Mouse (Mus musculus) olfactory bulb, adult 2 months (tissue): ENCODE measurements at regions not wholly inside any gene's neighbourhood (a gene's known extent, or its start where the extent isn't known, plus 50 kb on each side); places are given as distances from the start of the nearest gene placed in this dataset.

Experiments used
- H3K27ac ChIP-seq: fragments of 200-500 bp; 2 replicates; pipeline ENCODE4 v1.5.1; 2012; ENCODE audit warnings: low read depth, low read length; ENCODE audit not compliant: insufficient read depth
- H3K4me1 ChIP-seq: fragments of 200-500 bp; 2 replicates; pipeline ENCODE4 v1.6.1; 2012; ENCODE audit warnings: low read length; ENCODE audit not compliant: control insufficient read depth, insufficient read depth
- H3K4me3 ChIP-seq: fragments of 200-500 bp; 2 replicates; pipeline ENCODE4 v1.5.1; 2012; ENCODE audit warnings: mild to moderate bottlenecking, low read depth, low read length, moderate library complexity; ENCODE audit not compliant: insufficient read depth
- CTCF ChIP-seq: fragments of 200-500 bp; IDR thresholded peaks from 2 replicates; pipeline ENCODE4 v1.5.1; 2012; ENCODE audit warnings: low read depth, mild to moderate bottlenecking, low read length, moderate library complexity; ENCODE audit not compliant: insufficient read depth
- POLR2A ChIP-seq: fragments of 200-500 bp; IDR thresholded peaks from 2 replicates; pipeline ENCODE4 v1.6.1; 2012; ENCODE audit warnings: mild to moderate bottlenecking, low read depth, low read length, moderate library complexity; ENCODE audit not compliant: insufficient read depth
- WGBS: fragments of 180-500 bp; shearing (Covaris S2); methylation state at CpG from one replicate; pipeline ENCODE4 v1.1.7; 2018; 5-methylcytosine and 5-hydroxymethylcytosine counted together

DNA sequence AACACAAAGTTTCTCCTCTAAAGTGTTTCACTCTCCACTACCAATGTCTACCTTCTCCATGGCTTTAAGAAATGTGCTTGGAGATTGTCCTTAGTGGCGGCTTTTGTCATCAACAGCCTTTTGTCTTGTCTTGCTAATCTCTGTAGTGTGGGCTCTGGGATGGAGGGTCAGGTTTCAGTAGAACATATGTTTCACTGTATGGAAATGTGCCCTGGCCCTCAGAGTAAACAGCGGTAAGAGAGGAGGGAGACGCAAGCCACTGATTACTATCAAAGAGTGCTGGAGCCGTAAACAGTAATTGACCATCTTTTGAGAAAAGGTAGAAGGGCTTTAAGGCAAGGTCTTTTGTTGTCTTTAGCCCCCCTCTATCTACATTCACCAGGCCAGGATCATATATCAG is 106.2 kb downstream of the Gm5447 start:
- TF ChIP-seq POLR2A (no peak), CTCF (no peak)
- no peaks in the 10 kb centered on the region for H3K4me1 ChIP-seq
- no peak overlapping the region for H3K27ac ChIP-seq
- WGBS, result 54% methylated on average over 4 of the region's 4 CpGs
- H3K4me3 ChIP-seq, result no peak overlapping the region

GRCm38 (mm10) chr13:31082448-31083140 is 108.6 kb downstream of the Gm5447 start:
- Histone ChIP-seq H3K27ac (no peak overlapping the region), H3K4me1 (no peaks in the 10 kb centered on the region), H3K4me3 (no peak overlapping the region)
- TF ChIP-seq CTCF (no peak), POLR2A (no peak)
- 28% methylated on average over 13 of the region's 13 CpGs for WGBS

DNA sequence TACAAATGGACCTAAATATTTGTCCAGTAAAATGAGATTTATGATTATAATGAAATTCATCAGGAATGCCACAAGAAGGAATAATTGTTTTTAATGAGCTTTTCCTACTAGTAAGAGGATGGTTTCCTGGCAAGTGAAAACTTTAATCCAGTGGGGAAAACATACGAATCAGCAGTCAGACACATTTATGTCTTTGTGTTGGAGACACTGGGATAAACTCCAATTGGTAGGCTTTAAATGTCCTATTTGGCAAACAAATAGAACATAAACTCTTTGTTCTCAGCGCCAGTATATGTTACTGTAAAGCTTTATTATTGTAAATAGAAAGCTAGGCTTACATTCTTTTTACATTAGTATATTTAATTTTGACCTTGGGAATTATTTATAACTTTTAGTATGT is 127.0 kb downstream of the Gm5447 start:
- 65% methylated on average over 2 of the region's 2 CpGs for WGBS
- H3K4me3 ChIP-seq, result no peak overlapping the region
- TF ChIP-seq POLR2A (no peak), CTCF (no peak)
- no peaks in the 10 kb centered on the region for H3K4me1 ChIP-seq
- no peak overlapping the region for H3K27ac ChIP-seq

- H3K27ac ChIP-seq, result no peak overlapping the region
- H3K4me1 ChIP-seq, result no peaks in the 10 kb centered on the region
- no peak overlapping the region for H3K4me3 ChIP-seq
- TF ChIP-seq POLR2A (no peak), CTCF (no peak)
- WGBS, result 60% methylated on average over 2 of the region's 2 CpGs
Observed at GRCm38 (mm10) chr13:31107434-31107833, 133.4 kb downstream of the Gm5447 start.

- H3K4me1 ChIP-seq, result no peaks in the 10 kb centered on the region
- WGBS, result 76% methylated on average over 2 of the region's 2 CpGs
- no peak overlapping the region for H3K4me3 ChIP-seq
- no peak for TF ChIP-seq CTCF
- no peak for TF ChIP-seq POLR2A
- H3K27ac ChIP-seq, result no peak overlapping the region
Observed at GRCm38 (mm10) chr13:31109231-31109630, 135.2 kb downstream of the Gm5447 start.

GRCm38 (mm10) chr13:31122689-31123088 is 148.7 kb downstream of the Gm5447 start:
- Histone ChIP-seq H3K27ac (no peak overlapping the region), H3K4me3 (no peak overlapping the region), H3K4me1 (no peaks in the 10 kb centered on the region)
- no peak for TF ChIP-seq CTCF
- TF ChIP-seq POLR2A, result no peak
- WGBS, result 60% methylated on average over 2 of the region's 2 CpGs

DNA sequence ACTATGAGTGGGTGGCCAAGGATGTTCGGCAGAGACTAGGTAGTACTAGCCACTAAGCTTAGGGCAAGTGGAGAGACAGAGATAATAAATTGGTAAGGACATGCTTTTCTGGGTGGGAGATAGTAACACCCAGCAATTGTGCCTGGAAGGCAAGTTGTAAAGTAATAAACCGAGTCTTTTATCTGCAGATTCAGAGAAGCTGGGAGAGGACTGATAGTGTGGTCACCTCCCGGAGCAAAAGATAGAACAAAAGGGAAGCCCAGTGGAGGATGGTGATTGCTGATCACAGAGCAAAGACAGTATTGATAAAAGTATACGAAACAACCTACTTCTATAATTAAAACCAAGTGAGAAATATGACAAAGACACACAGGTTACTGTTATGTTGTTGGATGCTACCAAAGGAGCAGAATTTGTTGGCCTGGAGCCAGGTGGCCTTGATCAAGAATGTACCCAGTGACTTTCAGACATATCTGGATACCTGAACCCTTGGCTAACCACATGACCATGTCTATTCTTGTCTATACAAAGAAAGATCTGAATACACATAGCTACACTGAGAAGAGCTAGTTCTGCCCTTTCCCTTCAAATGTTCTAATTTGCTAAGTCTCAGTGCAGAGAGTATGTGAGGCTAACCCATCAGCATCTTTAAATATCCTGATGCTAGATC is 150.7 kb downstream of the Gm5447 start:
- 95% methylated on average over 4 of the region's 4 CpGs for WGBS
- TF ChIP-seq CTCF (no peak), POLR2A (no peak)
- Histone ChIP-seq H3K4me1 (no peaks in the 10 kb centered on the region), H3K4me3 (no peak overlapping the region), H3K27ac (no peak overlapping the region)

DNA sequence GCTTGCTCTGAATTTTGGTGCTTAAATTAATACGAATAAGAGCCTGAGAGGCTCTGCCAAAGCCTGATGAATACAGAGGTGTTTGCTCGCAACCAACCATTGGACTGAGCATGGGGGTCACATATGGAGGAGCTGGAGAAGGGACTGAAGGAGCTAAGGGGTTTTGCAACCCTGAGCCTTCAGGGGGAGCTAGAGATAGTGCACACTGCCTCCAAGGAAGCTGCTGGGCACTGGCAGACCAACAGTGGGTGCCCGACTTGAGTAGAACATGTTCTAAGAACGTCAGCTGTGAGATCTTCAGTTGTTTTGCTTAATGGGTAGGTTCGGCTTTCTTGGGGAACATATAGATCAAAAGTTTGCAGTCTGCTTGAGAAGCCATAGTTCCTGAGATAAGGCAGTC is 158.5 kb downstream of the Gm5447 start:
- WGBS, result 92% methylated on average over 5 of the region's 5 CpGs
- no peak overlapping the region for H3K27ac ChIP-seq
- no peaks in the 10 kb centered on the region for H3K4me1 ChIP-seq
- H3K4me3 ChIP-seq, result no peak overlapping the region
- no peak for TF ChIP-seq CTCF

DNA sequence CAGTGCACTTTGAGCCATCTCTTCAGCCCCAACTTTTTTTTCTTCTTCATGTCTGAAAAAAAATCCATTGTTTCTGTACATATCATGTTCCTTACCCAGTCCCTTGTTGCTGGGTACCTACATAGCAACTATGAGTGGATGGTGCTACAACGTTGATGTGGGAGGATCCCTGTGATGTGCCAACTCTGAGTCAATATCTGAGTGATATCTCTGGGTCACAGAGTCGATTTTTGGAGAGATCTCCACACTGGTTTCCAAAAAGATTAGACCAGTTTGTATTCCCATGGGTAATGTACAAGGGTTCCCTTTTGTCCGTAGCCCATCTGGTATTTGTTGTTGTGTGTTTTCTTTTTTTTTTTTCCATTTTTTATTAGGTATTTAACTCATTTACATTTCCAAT is 165.7 kb downstream of the Gm5447 start:
- H3K4me1 ChIP-seq, result no peaks in the 10 kb centered on the region
- no peak for TF ChIP-seq CTCF
- TF ChIP-seq POLR2A, result no peak
- H3K27ac ChIP-seq, result no peak overlapping the region
- WGBS, result 86% methylated on average over 3 of the region's 3 CpGs
- H3K4me3 ChIP-seq, result no peak overlapping the region

GRCm38 (mm10) chr13:31147323-31147722 is 173.3 kb downstream of the Gm5447 start:
- 67% methylated on average over 1 of the region's 1 CpGs for WGBS
- Histone ChIP-seq H3K4me1 (no peaks in the 10 kb centered on the region), H3K27ac (no peak overlapping the region), H3K4me3 (no peak overlapping the region)
- TF ChIP-seq CTCF (no peak), POLR2A (no peak)
